Mouse (Mus musculus) heart, adult 2 months (tissue): ENCODE measurements at regions not wholly inside any gene's neighbourhood (a gene's known extent, or its start where the extent isn't known, plus 50 kb on each side); places are given as distances from the start of the nearest gene placed in this dataset.

Source experiments
- DNase-seq, 2 experiments: peaks; one replicate each; pipeline ENCODE4 v3.0.0; 2021
- H3K27ac ChIP-seq: fragments of 200-600 bp; 2 replicates; pipeline ENCODE4 v1.8.1; 2022
- H3K27me3 ChIP-seq: fragments of 200-500 bp; 2 replicates; pipeline ENCODE4 v1.6.1; 2012; ENCODE audit warnings: mild to moderate bottlenecking, low read length, inconsistent platforms, mixed read lengths; ENCODE audit not compliant: control insufficient read depth, insufficient read depth
- H3K36me3 ChIP-seq: fragments of 200-500 bp; 2 replicates; pipeline ENCODE4 v1.6.1; 2012; ENCODE audit warnings: low read length, inconsistent platforms; ENCODE audit not compliant: control insufficient read depth, insufficient read depth
- H3K4me1 ChIP-seq: fragments of 200-500 bp; 2 replicates; pipeline ENCODE4 v1.6.1; 2011; ENCODE audit warnings: low read length; ENCODE audit not compliant: control insufficient read depth, insufficient read depth
- H3K4me3 ChIP-seq: fragments of 200-600 bp; 2 replicates; pipeline ENCODE4 v1.8.1; 2022
- H3K79me2 ChIP-seq: fragments of 200-500 bp; replicated peaks from 2 replicates; pipeline ENCODE4 v1.6.1; 2012; ENCODE audit warnings: mild to moderate bottlenecking, inconsistent platforms, low read length, moderate library complexity, mixed read lengths; ENCODE audit not compliant: control insufficient read depth, insufficient read depth
- H3K9ac ChIP-seq: fragments of 200-500 bp; 2 replicates; pipeline ENCODE4 v1.6.1; 2012; ENCODE audit warnings: low read depth, mild to moderate bottlenecking, control low read depth, inconsistent platforms, low read length, mixed read lengths
- CTCF ChIP-seq: fragments of 200-600 bp; IDR thresholded peaks from 2 replicates; pipeline ENCODE4 v1.8.1; 2022; ENCODE audit warnings: antibody characterized with exemption, mild to moderate bottlenecking, moderate library complexity
- EP300 ChIP-seq: fragments of 200-500 bp; IDR thresholded peaks from 2 replicates; pipeline ENCODE4 v1.6.1; 2011; ENCODE audit warnings: low read depth, low read length, control low read depth; ENCODE audit not compliant: insufficient read depth
- POLR2A ChIP-seq: fragments of 200-500 bp; IDR thresholded peaks from 2 replicates; pipeline ENCODE4 v1.6.1; 2011; ENCODE audit warnings: mild to moderate bottlenecking, low read depth, low read length, control low read depth; ENCODE audit not compliant: insufficient read depth
- WGBS: fragments of 180-500 bp; shearing (Covaris S2); methylation state at CpG from one replicate; pipeline ENCODE4 v1.1.7; 2018; 5-methylcytosine and 5-hydroxymethylcytosine counted together
- intact Hi-C: fragments of 180-260 bp; cut with DNase I; formaldehyde crosslinking; loops from one replicate; pipeline ENCODE4 v1.15.1; 2025

DNA sequence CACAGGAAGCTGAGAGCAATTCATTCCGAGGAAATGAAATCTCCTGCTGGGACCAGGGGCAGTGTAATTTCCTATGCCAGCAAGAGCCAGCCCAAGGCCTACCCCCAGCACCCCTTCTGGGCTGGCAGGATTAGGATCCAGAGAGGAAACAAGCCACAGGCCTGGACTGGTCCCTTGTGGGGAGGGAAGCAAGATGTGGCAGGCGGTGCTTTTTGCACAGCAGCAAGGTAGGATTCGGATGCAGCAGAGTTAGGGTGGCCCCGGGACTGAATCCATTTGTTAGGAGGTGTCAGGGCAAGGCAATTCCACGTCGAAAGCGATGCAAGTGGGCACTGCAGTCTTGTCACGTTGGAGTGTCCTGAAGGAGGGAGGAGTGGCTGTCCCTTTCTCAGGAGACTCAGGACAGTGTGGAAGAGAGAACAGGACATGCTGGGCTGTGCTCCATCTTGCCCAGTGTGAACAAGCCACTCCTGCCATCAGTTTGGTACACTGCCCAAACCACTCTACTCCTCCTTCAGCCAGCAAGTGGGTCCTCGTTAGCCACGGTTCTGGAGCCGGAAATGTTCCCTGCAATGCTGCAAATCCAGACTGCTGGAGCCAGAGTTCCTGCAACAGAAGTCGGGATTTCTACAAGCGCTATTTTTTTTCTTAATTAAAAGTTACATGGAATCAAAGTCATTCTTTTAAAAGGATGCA lies 150.1 kb upstream of the Tmem45b start:
- DNase-seq = no peak
- no peak for TF ChIP-seq EP300
- TF ChIP-seq POLR2A = no peak
- no peak for TF ChIP-seq CTCF
- H3K36me3 ChIP-seq = no peaks in the 10 kb centered on the region
- H3K27me3 ChIP-seq = no peaks in the 10 kb centered on the region
- H3K79me2 ChIP-seq = no peaks in the 10 kb centered on the region
- intact Hi-C loops = no loop called here
- no peak overlapping the region for H3K27ac ChIP-seq
- no peak overlapping the region for H3K4me3 ChIP-seq
- WGBS = 49% methylated on average over 13 of the region's 13 CpGs
- H3K9ac ChIP-seq = no peak overlapping the region
- no peaks in the 10 kb centered on the region for H3K4me1 ChIP-seq

DNA sequence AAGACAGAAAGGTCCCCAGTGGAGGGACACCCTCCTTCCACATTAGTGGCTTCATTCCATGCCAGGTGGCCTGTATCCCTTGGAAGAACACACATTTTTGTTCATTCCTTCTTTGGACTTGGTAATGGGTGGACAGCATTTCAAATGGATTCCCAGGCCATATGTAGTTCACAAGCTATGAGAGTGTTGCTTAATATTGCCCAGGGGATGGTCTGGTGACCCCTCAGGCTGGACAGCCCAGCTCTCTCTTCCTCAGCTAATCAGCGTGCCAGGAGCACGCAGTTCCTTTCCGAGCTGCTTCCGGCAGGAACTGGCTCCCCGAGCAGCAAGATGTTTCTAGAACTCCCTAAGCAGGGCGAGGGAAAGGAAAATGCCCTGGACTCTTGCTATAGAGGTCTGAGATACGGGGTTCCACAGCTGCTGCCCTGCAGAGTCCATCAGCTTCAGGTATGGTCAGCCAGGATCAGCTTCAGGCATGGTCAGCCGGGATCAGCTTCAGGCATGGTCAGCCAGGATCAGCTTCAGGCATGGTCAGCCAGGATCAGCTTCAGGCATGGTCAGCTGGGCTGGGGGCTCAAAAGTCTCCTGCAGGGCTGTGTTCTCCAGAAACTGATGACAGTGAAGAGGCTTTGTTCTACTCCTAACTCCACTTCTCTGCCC lies 146.9 kb upstream of the Tmem45b start:
- TF ChIP-seq POLR2A (no peak), CTCF (no peak), EP300 (no peak)
- intact Hi-C loops = no loop called here
- Histone ChIP-seq H3K27ac (no peak overlapping the region), H3K79me2 (no peaks in the 10 kb centered on the region), H3K36me3 (no peaks in the 10 kb centered on the region), H3K4me3 (no peak overlapping the region), H3K27me3 (no peaks in the 10 kb centered on the region), H3K9ac (no peak overlapping the region), H3K4me1 (no peaks in the 10 kb centered on the region)
- WGBS = 45% methylated on average over 8 of the region's 8 CpGs
- DNase-seq = no peak

DNA sequence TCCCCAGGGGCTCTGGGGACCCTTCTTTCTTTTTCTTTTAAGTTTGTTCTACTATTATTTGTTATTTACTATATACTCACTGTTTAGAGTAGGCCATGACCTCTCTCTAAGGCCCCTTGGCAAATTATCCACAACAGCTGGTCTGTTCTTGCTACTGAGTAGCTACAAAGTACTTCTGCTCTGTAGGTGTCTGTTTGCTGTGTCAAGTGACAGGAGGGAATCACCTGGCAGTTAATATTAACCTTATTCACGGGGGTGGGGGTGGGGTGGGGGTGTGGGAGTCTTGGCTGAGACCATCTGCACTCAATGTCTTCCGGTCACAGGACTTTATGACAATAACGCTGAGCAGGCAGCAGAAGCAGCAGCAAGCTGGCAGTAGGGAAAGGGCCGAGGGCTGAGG lies 146.4 kb upstream of the Tmem45b start:
- WGBS = 54% methylated on average over 4 of the region's 4 CpGs
- Histone ChIP-seq H3K4me3 (no peak overlapping the region), H3K36me3 (no peaks in the 10 kb centered on the region), H3K9ac (no peak overlapping the region), H3K79me2 (no peaks in the 10 kb centered on the region), H3K27me3 (no peaks in the 10 kb centered on the region), H3K4me1 (no peaks in the 10 kb centered on the region), H3K27ac (no peak overlapping the region)
- intact Hi-C loops = no loop called here
- TF ChIP-seq CTCF (no peak), POLR2A (no peak), EP300 (no peak)
- no peak for DNase-seq

- Histone ChIP-seq H3K27me3 (no peaks in the 10 kb centered on the region), H3K4me1 (no peaks in the 10 kb centered on the region), H3K36me3 (no peaks in the 10 kb centered on the region), H3K79me2 (no peaks in the 10 kb centered on the region), H3K27ac (no peak overlapping the region), H3K9ac (no peak overlapping the region), H3K4me3 (no peak overlapping the region)
- TF ChIP-seq POLR2A = no peak
- TF ChIP-seq EP300 = no peak
- TF ChIP-seq CTCF = peak; percentile 46
- WGBS = 63% methylated on average over 1 of the region's 1 CpGs
- intact Hi-C loops = no loop called here
- no peak for DNase-seq
These were observed 145.9 kb upstream of the Tmem45b start for GRCm38 (mm10) chr9:31610212-31610611.

GRCm38 (mm10) chr9:31609731-31610130 lies 145.5 kb upstream of the Tmem45b start:
- 84% methylated on average over 3 of the region's 3 CpGs for WGBS
- Histone ChIP-seq H3K4me3 (no peak overlapping the region), H3K27me3 (no peaks in the 10 kb centered on the region), H3K4me1 (no peaks in the 10 kb centered on the region), H3K9ac (no peak overlapping the region), H3K79me2 (no peaks in the 10 kb centered on the region), H3K36me3 (no peaks in the 10 kb centered on the region), H3K27ac (no peak overlapping the region)
- intact Hi-C loops = no loop called here
- TF ChIP-seq EP300 (no peak), CTCF (no peak)
- no peak for DNase-seq

DNA sequence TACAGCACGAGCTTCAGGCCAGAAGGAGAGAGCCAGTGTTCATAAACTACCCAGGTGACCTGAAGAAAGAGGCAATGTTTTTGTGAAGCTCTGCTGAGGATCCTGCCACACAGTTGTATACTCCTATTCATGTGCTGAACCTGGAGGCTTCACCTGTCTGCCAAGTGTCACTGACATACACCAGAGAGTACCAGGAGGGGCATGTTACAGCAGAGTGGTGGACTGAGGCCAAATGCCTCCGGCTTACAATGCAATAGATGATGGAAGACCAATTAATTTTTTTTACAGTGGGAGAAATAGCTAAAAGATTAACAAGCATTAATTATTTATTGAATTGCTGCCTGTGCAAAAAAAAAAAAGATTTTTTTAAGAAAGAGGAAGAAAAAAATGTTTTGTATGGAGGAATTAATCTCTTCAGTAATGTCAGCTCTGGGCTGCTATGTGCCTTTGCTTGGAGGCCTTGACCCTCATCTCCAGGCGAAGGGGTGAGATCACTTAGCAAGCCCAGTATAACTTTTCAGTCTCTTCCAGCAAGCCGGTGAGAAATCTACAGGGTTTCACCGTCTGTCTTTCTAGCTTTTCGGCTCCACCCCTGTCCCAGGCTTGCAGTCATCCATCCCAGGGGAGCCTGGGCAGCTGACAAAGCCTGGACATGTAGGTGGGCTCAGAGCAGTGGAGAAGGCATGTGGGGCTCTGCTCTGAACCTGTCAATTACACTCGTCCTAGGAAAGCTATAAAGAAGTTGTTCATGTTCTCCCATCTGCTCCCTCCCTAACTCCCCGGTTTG lies 144.0 kb upstream of the Tmem45b start:
- Histone ChIP-seq H3K9ac (no peak overlapping the region), H3K4me3 (no peak overlapping the region), H3K27me3 (no peaks in the 10 kb centered on the region), H3K4me1 (no peaks in the 10 kb centered on the region), H3K79me2 (no peaks in the 10 kb centered on the region), H3K36me3 (no peaks in the 10 kb centered on the region), H3K27ac (no peak overlapping the region)
- intact Hi-C loops = no loop called here
- 53% methylated on average over 8 of the region's 8 CpGs for WGBS
- no peak for DNase-seq
- TF ChIP-seq POLR2A (no peak), CTCF (no peak), EP300 (no peak)
